Mouse (Mus musculus): ENCODE data around the gene Tesc. TPM values are rescaled to one million over a fixed set of nuclear protein-coding genes. Genes with fewer than 3 reads are reported as not detected.
A peak's percentile ranks its signal among the peaks of the same experiment; 100 is the strongest.

Tesc gene
- 13.7 and 15.8 TPM in 2 replicates for polyA plus RNA-seq (2015; fragmentation: Nextera tagmentation; extraction: Ambion mirVana)

DNA sequence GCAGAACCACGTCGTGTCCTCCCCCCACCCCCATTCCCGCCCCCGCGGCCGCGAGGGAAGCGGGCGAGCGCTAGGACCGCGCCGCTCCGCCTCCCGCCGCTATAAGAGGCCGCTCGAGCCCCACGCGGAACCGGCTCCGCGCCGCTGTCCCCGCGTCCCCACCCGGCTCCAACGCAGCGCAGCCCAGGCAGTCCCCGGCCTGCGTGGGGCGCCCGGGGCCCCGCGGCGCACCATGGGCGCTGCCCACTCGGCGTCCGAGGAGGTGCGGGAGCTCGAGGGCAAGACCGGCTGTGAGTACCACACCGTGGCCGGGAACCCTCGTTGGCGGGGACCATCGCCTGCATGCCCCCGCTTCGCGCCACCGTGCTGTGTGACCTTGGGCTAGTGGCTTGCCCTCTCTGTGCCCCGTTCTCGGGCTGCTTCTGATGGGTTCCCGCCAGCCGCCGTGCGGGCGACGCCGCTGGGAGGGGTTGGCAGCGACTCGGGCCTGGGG, at the start of gene Tesc:
Tesc (plus strand) TSS at position 46 of the 493 bp plus-strand sequence.
- peak; percentile 18 for DNase-seq (ENCODE audit: low spot score)

DNA sequence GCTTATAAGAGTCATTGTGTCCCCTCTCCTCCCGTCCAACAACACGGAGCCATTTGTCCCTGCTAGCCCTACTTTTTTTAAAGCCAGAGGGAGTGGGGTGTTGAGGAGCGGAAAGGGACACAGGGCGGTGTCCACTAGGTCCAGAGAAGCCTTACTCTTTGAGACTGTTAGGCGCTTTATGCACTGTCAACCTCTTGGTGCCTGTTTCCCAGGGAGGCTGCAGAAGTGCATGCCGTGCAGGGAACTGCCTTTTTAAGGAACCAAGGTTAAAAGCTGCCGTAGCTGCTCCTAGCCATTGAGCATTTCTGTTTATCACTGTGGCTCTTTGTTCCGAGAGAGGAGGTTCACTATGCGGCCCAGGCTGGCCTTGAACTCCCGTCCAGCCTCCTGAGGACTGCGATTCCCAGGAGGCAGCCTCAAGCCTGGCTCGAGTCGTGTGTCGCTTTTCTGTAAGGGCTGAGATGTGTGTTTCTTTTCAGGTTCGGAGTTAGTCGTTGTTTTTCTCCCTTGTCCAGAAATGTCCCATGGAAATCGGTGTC, 49.3 kb upstream of the Tesc start:
- DNase-seq (ENCODE audit: low spot score) = no peak

DNA sequence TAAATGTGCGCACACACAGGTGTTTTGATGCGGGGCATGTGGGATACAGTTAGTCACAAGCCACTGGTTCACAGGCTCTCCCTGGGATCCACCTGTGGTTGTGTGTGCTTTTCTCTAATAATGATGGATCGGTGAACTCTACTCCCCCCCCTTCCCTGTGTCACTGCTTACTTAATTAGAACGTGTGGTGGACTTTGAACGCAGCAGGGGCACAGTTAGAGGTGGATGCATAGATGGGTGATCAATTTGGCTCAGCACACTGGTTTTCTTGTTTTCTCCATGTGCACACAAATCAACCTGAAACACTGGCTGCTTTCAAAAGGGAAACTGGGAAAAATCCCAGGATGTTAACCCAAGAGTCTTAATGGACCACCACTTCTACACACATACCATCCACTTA, 48.5 kb upstream of the Tesc start:
- DNase-seq (ENCODE audit: low spot score) = no peak

DNA sequence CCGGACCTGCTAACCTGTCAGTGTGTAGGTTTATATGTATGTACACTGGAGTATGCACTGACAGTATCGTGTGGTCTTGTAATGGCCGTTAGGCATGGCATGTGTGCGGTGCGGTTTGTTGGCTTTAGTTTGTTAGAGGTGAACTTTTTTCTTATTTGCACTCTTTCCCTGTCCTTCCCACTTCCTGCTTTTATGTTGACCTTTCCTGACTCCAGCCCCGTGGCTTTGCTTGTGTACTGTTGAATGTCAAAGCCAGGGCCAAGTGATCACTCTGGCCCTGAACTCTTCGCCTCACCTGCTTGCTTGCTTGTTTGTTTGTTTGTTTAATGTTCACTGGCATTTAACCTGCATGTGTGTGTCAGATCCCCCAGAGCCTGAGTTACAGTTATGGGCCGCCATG, 46.6 kb upstream of the Tesc start:
- no peak for DNase-seq (ENCODE audit: low spot score)

DNA sequence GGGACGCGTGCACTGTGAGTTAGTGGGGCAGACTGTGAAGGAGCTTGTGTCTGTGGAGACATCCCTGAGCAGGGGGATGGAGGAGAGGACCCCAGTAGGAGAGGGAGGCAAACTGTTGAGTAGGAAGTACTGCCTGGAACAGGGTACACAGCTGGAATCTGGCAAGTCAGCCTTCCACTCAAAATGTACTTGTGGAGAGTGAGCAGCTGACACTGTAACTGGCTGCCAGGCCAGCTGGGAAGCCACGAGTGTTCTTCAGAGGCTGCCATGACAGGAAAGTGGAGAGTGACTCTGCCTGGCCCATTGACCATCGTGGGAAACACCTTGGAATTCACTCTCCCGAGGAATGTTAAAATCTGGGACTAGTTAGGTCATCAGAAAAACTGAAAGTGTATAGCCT, 45.6 kb upstream of the Tesc start:
- no peak for DNase-seq (ENCODE audit: low spot score)

DNA sequence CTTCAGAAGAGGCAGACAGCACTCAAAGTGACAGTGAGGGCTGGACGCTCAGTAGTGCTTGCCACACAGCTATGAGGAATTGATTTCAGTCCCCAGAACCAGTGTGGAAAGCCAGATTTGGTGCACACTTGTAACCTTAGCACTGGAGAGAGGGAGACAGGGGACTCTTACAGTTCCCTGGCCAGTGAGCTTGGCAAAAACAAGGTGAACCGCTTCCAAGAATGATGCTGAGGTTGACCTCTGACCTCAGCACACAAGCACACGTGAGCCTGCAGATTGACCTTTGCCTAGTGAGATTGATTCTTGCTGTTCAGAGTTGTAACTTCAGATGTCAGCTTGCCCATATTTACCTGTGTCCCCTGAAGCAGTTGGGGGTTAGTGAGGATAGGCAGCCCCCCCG, 41.2 kb upstream of the Tesc start:
- no peak for DNase-seq (ENCODE audit: low spot score)

DNA sequence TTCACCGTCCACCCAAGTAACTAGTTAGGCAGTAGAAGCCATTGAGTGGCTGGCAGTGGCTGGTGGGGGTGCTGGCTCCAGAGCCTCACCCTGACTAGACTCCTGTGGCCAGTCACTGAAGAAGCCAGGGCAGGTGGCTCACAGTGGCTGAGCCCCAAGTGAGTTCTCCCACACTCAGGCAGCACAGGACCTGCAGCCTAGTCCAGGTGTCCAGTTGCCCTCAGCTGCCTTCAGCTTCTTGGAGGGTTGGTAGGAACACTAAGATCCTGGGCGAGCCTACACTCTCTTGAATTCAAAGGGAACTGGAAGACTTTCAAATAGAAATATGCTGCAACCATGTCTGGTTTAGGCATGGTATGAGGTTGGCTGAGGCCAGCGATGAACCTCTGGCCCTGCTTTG, 39.7 kb upstream of the Tesc start:
- DNase-seq (ENCODE audit: low spot score) = no peak

DNA sequence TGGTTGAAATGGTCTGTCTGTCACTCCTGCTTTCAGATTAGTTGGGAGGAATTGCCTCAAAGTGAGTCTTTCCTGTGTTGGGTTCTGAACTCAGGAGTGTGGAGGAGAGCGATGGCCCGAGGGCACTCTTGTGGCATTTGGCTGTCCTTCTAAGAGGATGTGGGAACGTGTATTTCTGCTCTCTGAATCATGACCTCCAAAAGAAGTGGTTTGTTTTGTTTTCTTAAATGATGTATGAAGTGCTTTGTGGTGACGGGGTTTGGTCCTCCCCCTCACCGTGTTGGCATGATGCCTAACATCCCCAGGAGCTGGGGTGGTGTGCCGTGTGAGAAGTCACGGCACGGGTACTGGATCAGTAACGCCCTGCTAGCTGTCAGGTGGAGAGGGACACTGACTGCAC, 39.2 kb upstream of the Tesc start:
- no peak for DNase-seq (ENCODE audit: low spot score)

DNA sequence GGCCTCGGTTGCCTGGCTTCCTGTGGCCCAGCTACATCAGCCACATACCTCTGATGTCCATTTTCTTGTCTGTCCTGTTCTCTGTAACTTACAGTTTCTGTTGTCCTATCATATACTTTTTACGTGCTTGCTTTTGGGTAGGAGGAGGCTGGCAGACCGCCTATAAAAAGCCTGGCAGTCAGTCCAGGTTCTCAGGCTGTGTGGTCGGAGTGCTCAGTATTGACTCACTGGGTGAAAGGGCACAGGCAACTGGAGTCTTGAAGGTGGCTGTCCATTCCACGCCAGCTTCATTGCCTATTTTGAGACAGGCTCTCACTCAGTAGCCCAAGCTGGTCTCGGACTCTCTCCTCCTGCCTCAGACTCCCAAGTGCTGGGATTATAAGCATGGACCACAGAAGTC, 37.8 kb upstream of the Tesc start:
- DNase-seq (ENCODE audit: low spot score) = no peak

DNA sequence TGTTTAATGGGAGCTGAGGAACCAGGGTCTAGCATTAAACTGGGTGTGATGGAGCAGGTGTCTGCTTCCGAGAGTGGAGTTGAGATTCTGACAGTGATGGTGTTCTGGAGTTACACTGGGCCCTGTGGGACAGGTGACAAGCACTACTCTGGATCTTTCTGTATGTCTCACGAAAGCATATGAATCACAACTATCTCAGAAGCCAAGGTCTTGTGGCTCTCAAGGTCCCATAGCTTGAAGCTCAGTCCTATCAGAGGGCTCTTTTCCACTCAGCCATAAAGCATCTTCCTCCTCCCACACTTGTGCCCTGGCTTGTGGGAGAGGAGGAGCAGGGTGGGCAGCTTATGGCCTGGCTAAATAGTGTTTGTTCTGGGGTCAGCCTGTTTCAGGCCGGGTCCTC, 36.6 kb upstream of the Tesc start:
- no peak for DNase-seq (ENCODE audit: low spot score)

DNA sequence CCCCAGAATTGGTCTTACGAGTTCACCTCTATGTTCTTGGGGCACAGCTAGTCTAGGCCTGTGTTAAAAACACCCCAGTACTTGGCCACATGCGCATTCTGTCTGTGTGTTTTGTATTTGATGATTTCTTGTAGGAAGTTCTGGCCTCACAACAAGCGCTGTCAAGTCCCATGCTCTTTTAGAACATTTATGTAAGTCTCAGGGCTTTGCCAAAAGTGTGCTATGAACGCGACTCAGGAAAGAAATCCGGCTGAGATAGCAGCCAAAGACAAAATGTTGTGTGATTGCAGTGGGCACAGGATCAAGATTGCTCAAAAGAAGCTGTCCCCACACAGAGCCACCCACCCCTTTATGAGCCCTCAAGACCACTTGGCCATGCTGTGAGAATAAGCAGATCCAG, 34.0 kb upstream of the Tesc start:
- no peak for DNase-seq (ENCODE audit: low spot score)

DNA sequence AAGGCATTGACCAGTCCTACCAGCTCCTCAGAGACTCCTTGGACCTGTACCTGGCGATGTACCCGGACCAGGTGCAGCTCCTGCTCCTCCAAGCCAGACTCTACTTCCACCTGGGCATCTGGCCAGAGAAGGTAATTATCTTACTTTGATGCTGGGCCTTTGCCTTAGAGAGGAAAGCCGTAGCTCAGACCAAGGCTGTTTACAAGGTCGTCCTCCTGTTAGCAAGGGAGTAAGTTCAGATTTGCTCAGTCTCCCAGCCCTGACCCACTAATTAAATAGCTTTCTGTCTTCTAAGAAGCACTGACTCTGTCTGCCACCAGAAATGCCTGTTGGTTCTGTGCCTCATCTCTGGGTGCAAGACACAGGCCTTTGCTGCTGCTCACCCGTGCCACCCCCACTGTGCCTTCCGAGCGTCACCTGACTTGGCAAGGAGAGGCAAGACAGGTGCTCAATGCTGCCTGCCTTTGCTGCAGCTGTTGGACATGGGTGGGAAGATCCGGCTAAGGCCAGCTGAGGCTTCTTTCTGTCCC, 32.1 kb upstream of the Tesc start:
- no peak for DNase-seq (ENCODE audit: low spot score)

DNA sequence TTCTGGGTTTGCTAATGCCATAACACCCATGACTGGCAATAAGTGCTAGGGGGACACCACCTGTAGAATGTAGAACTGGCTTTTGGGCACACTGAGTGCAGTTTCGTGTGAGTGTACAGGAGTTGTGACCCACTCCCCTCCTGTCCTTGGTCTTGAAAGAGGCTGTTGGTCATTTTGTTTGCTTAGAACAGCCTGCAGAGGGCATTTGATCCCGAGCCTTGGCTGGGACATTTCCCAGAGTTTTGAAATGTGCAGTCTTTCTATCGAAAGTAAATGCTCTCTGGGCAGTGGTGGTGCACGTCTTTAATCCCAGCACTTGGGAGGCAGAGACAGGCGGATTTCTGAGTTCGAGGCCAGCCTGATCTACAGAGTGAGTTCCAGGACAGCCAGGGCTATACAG, 31.6 kb upstream of the Tesc start:
- no peak for DNase-seq (ENCODE audit: low spot score)

DNA sequence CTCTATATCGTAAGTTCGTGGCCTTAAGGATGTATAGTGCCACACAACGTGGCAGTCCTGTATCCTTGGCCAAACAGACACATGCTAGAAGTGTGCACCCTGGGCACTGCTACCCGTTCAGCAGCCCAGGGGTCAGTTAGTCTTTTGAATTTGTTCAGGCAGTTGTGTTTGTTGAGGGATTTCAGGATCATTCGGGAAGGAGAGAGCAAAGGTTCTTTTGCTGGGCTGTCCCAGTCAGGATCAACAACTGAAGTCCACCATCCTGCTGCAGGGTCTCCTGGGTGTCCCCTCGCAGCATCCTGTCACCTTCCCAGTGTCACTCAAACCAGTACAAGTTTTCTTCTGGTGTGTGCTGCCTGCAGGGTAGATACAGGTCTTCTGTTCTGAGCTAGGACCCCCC, 31.0 kb upstream of the Tesc start:
- DNase-seq (ENCODE audit: low spot score) = no peak

DNA sequence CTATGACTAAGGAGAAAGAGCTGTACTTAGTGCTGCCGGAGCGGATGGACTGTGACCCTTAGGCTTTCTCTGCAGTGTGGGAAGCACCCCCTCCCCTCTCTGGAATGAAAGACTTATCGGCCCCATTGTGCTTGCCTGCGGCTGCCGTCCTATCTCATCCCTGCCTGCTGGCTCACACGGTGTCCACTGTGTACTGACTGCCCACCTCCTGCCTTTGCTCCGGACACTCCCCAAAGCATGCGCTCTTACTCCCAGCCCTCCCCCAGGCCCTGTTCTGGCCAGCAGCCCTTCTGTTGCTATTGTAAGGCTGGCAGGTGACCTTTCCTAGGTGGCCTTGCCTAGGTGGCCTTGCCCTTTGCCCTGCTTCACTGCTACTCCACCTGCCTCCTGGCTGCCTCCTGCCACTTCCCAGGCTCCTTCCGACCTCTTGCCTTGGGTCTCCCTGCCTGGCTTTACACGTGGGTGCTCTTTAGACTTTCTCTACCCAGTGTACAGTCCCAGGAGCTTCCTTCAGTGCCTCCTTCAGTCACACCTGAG, 30.0 kb upstream of the Tesc start:
- DNase-seq (ENCODE audit: low spot score) = no peak

DNA sequence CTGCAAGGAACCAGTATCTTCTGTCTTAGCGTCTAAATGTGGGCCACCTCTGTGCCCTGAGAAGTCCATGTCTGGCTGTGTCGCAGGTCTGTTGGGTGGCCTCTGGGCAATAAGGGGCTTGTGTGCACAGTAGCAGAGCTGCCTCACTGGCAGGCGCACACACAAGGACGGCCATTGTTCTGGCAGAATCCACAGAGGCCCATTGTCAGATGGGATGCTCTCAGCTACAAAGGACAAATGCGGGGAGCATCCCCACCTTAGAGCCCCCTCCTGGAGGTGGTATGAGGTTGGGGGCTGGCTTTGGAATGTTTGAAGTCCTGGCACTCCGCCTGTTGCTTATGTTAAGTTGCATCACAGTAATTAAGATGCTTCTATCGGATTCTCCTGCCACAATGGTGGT, 28.5 kb upstream of the Tesc start:
- no peak for DNase-seq (ENCODE audit: low spot score)

DNA sequence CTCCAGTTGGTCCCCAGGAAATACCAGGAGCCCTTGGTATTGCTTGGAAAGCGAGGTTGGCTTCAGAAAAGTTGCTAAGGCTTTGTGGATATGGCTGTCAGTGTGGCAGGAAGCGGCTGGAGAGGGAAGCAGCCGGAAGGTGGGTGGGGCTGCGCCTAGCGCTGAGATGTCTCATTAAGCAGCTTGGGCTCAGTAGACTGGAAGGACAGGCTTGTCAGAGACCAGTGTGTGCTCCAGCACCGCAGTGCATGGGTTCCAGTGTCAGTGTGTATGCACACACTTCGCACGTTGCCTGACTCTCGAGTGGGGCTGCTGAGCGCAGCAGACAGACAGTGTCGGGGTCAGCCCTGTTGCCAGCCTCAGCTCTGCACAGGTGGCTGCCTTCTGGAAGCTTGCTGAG, 28.0 kb upstream of the Tesc start:
- DNase-seq (ENCODE audit: low spot score) = no peak

DNA sequence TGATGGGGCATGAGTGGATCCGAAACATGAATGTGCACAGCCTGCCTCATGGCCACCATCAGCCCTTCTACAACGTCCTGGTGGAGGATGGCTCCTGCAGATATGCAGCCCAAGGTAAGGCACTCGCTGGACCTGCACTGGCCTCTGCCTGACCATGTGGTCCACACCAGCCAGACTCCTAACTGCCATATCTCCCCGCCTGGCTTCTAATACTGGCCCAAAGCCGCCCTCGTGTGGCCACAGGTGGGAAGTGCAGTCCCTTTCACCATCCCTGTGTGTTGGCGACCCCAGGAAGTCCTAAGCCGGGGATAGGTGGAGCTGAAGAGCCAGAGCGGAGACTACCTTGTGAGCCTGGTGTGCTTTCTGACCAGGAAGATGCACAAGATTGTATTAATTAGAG, 25.5 kb upstream of the Tesc start:
- peak; percentile 53 for DNase-seq (ENCODE audit: low spot score)

DNA sequence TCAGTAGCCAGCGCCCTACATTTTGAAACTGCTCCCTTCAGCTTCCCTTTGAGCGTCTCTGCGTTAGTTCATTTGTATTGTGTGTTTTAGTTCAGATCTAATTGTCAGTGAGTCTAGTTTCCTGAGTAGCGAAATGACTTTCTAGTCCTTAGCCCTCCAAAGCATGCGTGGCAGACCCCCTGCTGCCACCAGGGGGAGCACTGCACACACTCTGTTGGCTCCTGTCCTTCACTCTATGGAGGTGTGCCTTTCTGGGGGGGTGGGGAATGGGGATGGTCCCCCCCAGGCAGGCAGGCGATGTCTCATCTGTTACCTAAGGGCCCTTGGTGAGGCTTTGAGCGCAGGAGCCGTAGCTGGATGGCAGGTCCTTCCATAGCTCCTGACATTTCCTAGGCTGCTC, 22.9 kb upstream of the Tesc start:
- DNase-seq (ENCODE audit: low spot score) = peak; percentile 67

DNA sequence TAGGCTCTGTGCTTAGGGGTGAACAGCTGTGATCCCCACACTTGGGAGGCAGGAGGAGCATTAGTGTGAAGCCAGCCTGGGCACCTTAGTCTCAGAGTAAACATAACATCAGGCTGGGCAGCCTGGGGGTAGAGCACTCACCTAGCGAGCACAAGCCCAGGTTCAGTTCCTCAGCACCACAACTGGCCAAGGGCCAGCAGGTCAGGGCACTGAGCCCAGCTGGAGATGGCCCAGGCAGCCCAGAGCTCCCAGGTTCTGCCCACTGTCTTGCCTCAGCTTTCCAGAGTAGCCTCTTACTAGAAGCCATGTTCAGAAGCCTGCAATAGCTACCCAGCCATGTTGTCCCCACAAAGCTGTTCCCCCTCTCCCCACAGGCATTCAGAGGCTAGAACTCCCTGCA, 21.8 kb upstream of the Tesc start:
- no peak for DNase-seq (ENCODE audit: low spot score)

DNA sequence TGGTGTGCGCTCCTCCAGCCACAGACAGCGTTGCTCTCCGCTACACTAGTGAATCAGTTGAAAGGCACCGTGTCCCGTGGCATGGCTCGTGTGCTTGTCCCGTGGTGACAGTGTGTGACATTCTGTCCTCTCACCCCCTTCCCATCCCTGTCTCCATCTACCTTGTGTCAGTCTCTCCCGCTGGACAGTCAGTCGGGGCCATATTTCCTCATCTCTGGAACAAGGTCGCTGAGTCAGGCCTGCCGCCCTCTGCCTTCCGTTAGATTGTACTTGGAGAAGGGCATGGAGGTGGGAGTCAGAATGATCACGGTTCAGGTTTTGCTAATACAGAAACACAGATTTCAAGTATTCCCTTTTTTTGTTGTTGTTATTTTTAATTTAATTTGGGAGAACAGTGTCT, 19.2 kb upstream of the Tesc start:
- DNase-seq (ENCODE audit: low spot score) = no peak

DNA sequence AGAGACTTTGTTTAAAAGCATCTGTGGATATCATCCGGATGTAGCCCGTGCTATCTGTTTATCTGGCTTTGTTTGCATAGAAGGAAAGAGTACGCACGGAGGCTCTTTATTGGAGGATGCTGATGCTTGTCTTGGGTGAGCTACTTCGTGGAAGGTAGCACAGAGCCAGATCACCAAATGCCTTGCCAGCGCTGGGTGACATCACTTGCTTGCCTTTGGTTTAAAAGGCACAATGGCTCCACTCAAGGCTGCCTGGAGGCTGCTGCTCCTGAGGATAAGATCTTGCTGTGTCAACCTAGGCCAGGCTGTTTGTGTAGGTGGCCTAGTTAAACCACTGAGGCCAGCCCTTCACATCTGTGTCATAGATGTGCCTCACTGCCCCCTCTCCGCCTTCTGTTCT, 16.7 kb upstream of the Tesc start:
- DNase-seq (ENCODE audit: low spot score) = no peak

DNA sequence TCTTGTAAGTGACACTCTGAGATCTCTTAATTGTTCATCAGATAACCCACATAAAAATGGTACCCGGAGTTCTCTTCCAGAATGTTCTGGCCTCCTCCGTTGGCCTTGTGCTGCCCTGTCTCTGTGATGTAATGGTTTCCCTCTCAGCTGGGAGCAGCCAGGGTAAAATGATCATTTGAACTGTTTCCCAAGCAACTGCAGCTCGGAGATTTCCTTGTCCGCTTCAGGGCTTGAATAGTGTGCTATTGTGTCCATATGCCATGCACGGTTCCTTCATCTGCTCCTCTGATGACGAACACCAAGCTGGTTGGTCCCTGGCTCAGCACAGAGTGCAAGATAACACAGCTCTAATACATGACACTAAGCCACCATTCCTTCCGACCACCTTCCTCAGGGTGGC, 15.7 kb upstream of the Tesc start:
- DNase-seq (ENCODE audit: low spot score) = no peak

DNA sequence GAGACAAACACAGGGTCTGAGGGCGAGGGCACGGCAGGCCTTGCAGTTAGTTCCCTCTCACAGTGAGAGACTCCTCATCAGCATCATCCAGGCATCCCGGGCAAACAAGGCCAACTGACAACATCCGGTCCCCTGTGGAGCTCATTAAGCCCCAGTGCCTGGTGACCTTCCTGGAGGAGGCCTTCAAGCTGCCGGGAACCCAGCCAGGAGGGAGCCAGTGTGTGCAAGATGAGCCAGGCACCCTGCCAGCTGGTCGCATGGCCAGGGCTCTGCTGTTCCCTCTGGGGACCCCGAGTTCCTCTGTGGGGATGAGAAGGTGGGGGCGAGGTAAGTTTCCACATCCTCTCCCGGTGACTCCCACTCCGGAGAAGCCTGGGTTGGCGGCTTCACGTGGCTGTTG, 12.5 kb upstream of the Tesc start:
- DNase-seq (ENCODE audit: low spot score) = no peak

Measured in thymus, postnatal 0 days (tissue).